Mouse (Mus musculus): ENCODE results near the gene Ptprk. TPM values are rescaled to one million over a fixed set of nuclear protein-coding genes. Genes with fewer than 3 reads are reported as not detected.

Gene Ptprk
- polyA plus RNA-seq, 1 experiment from 2014 or later, result 33.8 TPM

- Histone ChIP-seq H3K36me3 (ENCODE audit: control insufficient read depth, insufficient read depth, low read length) (no peaks in the 10 kb centered on the region), H3K4me1 (ENCODE audit: control insufficient read depth, insufficient read depth, low read length) (peaks cover 3% of the 10 kb centered on the region; the same call in 1 of the 2 replicates), H3K27me3 (ENCODE audit: control insufficient read depth, insufficient read depth, low read depth, low read length) (no peaks in the 10 kb centered on the region), H3K4me2 (ENCODE audit: low read length) (no peak overlapping the region), H3K4me3 (ENCODE audit: low read depth, low read length) (no peak overlapping the region), H3K9ac (ENCODE audit: low read depth, low read length) (no peak overlapping the region), H3K27ac (ENCODE audit: low read length) (no peak overlapping the region), H3K9me3 (replicated peaks; ENCODE audit: control insufficient read depth, low read length, poor library complexity, severe bottlenecking) (no peaks in the 10 kb centered on the region)
- 66% methylated on average over 4 of the region's 4 CpGs for WGBS
- ATAC-seq, result no peak
Measured at GRCm38 (mm10) chr10:28186018-28186800, 111.6 kb downstream of the Ptprk start.

- H3K27ac ChIP-seq (ENCODE audit: low read length), result no peak overlapping the region
- no peak overlapping the region for H3K9ac ChIP-seq (ENCODE audit: low read depth, low read length)
- no peaks in the 10 kb centered on the region for H3K36me3 ChIP-seq (ENCODE audit: control insufficient read depth, insufficient read depth, low read length)
- H3K4me3 ChIP-seq (ENCODE audit: low read depth, low read length), result no peak overlapping the region
- no peaks in the 10 kb centered on the region for H3K4me1 ChIP-seq (ENCODE audit: control insufficient read depth, insufficient read depth, low read length)
- WGBS, result 90% methylated on average over 5 of the region's 5 CpGs
- ATAC-seq, result no peak
- H3K9me3 ChIP-seq (replicated peaks; ENCODE audit: control insufficient read depth, low read length, poor library complexity, severe bottlenecking), result no peaks in the 10 kb centered on the region
- no peak overlapping the region for H3K4me2 ChIP-seq (ENCODE audit: low read length)
- H3K27me3 ChIP-seq (ENCODE audit: control insufficient read depth, insufficient read depth, low read depth, low read length), result no peaks in the 10 kb centered on the region
Measured at GRCm38 (mm10) chr10:28191440-28191839, 116.8 kb downstream of the Ptprk start.

GRCm38 (mm10) chr10:28193630-28194029 is 119.0 kb downstream of the Ptprk start:
- H3K9ac ChIP-seq (ENCODE audit: low read depth, low read length), result no peak overlapping the region
- H3K27me3 ChIP-seq (ENCODE audit: control insufficient read depth, insufficient read depth, low read depth, low read length), result no peaks in the 10 kb centered on the region
- no peak overlapping the region for H3K27ac ChIP-seq (ENCODE audit: low read length)
- H3K4me3 ChIP-seq (ENCODE audit: low read depth, low read length), result no peak overlapping the region
- WGBS, result 88% methylated on average over 5 of the region's 5 CpGs
- H3K9me3 ChIP-seq (replicated peaks; ENCODE audit: control insufficient read depth, low read length, poor library complexity, severe bottlenecking), result no peaks in the 10 kb centered on the region
- no peaks in the 10 kb centered on the region for H3K4me1 ChIP-seq (ENCODE audit: control insufficient read depth, insufficient read depth, low read length)
- H3K36me3 ChIP-seq (ENCODE audit: control insufficient read depth, insufficient read depth, low read length), result no peaks in the 10 kb centered on the region
- ATAC-seq, result no peak
- H3K4me2 ChIP-seq (ENCODE audit: low read length), result no peak overlapping the region

- WGBS, result 69% methylated on average over 3 of the region's 3 CpGs
- Histone ChIP-seq H3K9me3 (replicated peaks; ENCODE audit: control insufficient read depth, low read length, poor library complexity, severe bottlenecking) (0 out of 2 replicates have a peak, but pooled peaks cover 2% of the 10 kb centered on the region), H3K27ac (ENCODE audit: low read length) (no peak overlapping the region), H3K4me2 (ENCODE audit: low read length) (no peak overlapping the region), H3K4me1 (ENCODE audit: control insufficient read depth, insufficient read depth, low read length) (no peaks in the 10 kb centered on the region), H3K27me3 (ENCODE audit: control insufficient read depth, insufficient read depth, low read depth, low read length) (no peaks in the 10 kb centered on the region), H3K4me3 (ENCODE audit: low read depth, low read length) (no peak overlapping the region), H3K9ac (ENCODE audit: low read depth, low read length) (no peak overlapping the region), H3K36me3 (ENCODE audit: control insufficient read depth, insufficient read depth, low read length) (no peaks in the 10 kb centered on the region)
- no peak for ATAC-seq
Measured at GRCm38 (mm10) chr10:28200609-28201008, 126.0 kb downstream of the Ptprk start.

- ATAC-seq, result no peak
- H3K9me3 ChIP-seq (replicated peaks; ENCODE audit: control insufficient read depth, low read length, poor library complexity, severe bottlenecking), result no peaks in the 10 kb centered on the region
- H3K4me2 ChIP-seq (ENCODE audit: low read length), result no peak overlapping the region
- H3K36me3 ChIP-seq (ENCODE audit: control insufficient read depth, insufficient read depth, low read length), result no peaks in the 10 kb centered on the region
- no peaks in the 10 kb centered on the region for H3K4me1 ChIP-seq (ENCODE audit: control insufficient read depth, insufficient read depth, low read length)
- H3K27me3 ChIP-seq (ENCODE audit: control insufficient read depth, insufficient read depth, low read depth, low read length), result no peaks in the 10 kb centered on the region
- H3K27ac ChIP-seq (ENCODE audit: low read length), result no peak overlapping the region
- no peak overlapping the region for H3K9ac ChIP-seq (ENCODE audit: low read depth, low read length)
- H3K4me3 ChIP-seq (ENCODE audit: low read depth, low read length), result no peak overlapping the region
Measured at GRCm38 (mm10) chr10:28209394-28209793, 134.8 kb downstream of the Ptprk start.

- no peak overlapping the region for H3K9ac ChIP-seq (ENCODE audit: low read depth, low read length)
Measured at GRCm38 (mm10) chr10:28212083-28212482, 137.5 kb downstream of the Ptprk start.

GRCm38 (mm10) chr10:28215153-28215552 is 140.5 kb downstream of the Ptprk start:
- Histone ChIP-seq H3K4me3 (ENCODE audit: low read depth, low read length) (no peak overlapping the region), H3K4me1 (ENCODE audit: control insufficient read depth, insufficient read depth, low read length) (no peaks in the 10 kb centered on the region), H3K9me3 (replicated peaks; ENCODE audit: control insufficient read depth, low read length, poor library complexity, severe bottlenecking) (no peaks in the 10 kb centered on the region), H3K27me3 (ENCODE audit: control insufficient read depth, insufficient read depth, low read depth, low read length) (no peaks in the 10 kb centered on the region), H3K36me3 (ENCODE audit: control insufficient read depth, insufficient read depth, low read length) (no peaks in the 10 kb centered on the region), H3K4me2 (ENCODE audit: low read length) (no peak overlapping the region), H3K27ac (ENCODE audit: low read length) (no peak overlapping the region), H3K9ac (ENCODE audit: low read depth, low read length) (no peak overlapping the region)
- no peak for ATAC-seq
- 84% methylated on average over 6 of the region's 6 CpGs for WGBS

More at GRCm38 (mm10) chr10:28212083-28212482, 137.5 kb downstream of the Ptprk start:
- WGBS, result 94% methylated on average over 1 of the region's 1 CpGs
- no peak overlapping the region for H3K4me2 ChIP-seq (ENCODE audit: low read length)
- no peak overlapping the region for H3K4me3 ChIP-seq (ENCODE audit: low read depth, low read length)
- no peak for ATAC-seq
- no peaks in the 10 kb centered on the region for H3K9me3 ChIP-seq (replicated peaks; ENCODE audit: control insufficient read depth, low read length, poor library complexity, severe bottlenecking)
- H3K27me3 ChIP-seq (ENCODE audit: control insufficient read depth, insufficient read depth, low read depth, low read length), result no peaks in the 10 kb centered on the region
- H3K27ac ChIP-seq (ENCODE audit: low read length), result no peak overlapping the region
- H3K36me3 ChIP-seq (ENCODE audit: control insufficient read depth, insufficient read depth, low read length), result no peaks in the 10 kb centered on the region
- no peaks in the 10 kb centered on the region for H3K4me1 ChIP-seq (ENCODE audit: control insufficient read depth, insufficient read depth, low read length)

GRCm38 (mm10) chr10:28223602-28224001 is 149.0 kb downstream of the Ptprk start:
- no peak overlapping the region for H3K4me2 ChIP-seq (ENCODE audit: low read length)
- no peak for ATAC-seq
- no peak overlapping the region for H3K27ac ChIP-seq (ENCODE audit: low read length)
- no peak overlapping the region for H3K4me3 ChIP-seq (ENCODE audit: low read depth, low read length)
- WGBS, result 66% methylated on average over 6 of the region's 6 CpGs
- H3K9ac ChIP-seq (ENCODE audit: low read depth, low read length), result no peak overlapping the region
- no peaks in the 10 kb centered on the region for H3K36me3 ChIP-seq (ENCODE audit: control insufficient read depth, insufficient read depth, low read length)
- peaks cover 4% of the 10 kb centered on the region; the same call in 1 of the 2 replicates for H3K4me1 ChIP-seq (ENCODE audit: control insufficient read depth, insufficient read depth, low read length)
- H3K9me3 ChIP-seq (replicated peaks; ENCODE audit: control insufficient read depth, low read length, poor library complexity, severe bottlenecking), result no peaks in the 10 kb centered on the region
- no peaks in the 10 kb centered on the region for H3K27me3 ChIP-seq (ENCODE audit: control insufficient read depth, insufficient read depth, low read depth, low read length)

GRCm38 (mm10) chr10:28224376-28224775 is 149.8 kb downstream of the Ptprk start:
- Histone ChIP-seq H3K4me2 (ENCODE audit: low read length) (no peak overlapping the region), H3K36me3 (ENCODE audit: control insufficient read depth, insufficient read depth, low read length) (no peaks in the 10 kb centered on the region), H3K27ac (ENCODE audit: low read length) (no peak overlapping the region), H3K9ac (ENCODE audit: low read depth, low read length) (no peak overlapping the region), H3K27me3 (ENCODE audit: control insufficient read depth, insufficient read depth, low read depth, low read length) (no peaks in the 10 kb centered on the region), H3K4me3 (ENCODE audit: low read depth, low read length) (no peak overlapping the region), H3K4me1 (ENCODE audit: control insufficient read depth, insufficient read depth, low read length) (peaks cover 4% of the 10 kb centered on the region; the same call in 1 of the 2 replicates), H3K9me3 (replicated peaks; ENCODE audit: control insufficient read depth, low read length, poor library complexity, severe bottlenecking) (no peaks in the 10 kb centered on the region)
- no peak for ATAC-seq
- WGBS, result 51% methylated on average over 1 of the region's 1 CpGs
